Mouse (Mus musculus) embryonic facial prominence, embryonic 14.5 days (tissue): Measurements from ENCODE around the gene Dzip1. TPM values are rescaled to one million over a fixed set of nuclear protein-coding genes. Genes with fewer than 3 reads are reported as not detected.

Experiments used
- ATAC-seq: fragments of 200-750 bp; cut with Nextera tagmentation; 2 replicates; pipeline ENCODE4 v1.8.0; 2017; ENCODE audit warnings: low read depth, moderate number of reproducible peaks, moderate TSS enrichment
- DNase-seq: peaks from one replicate; pipeline ENCODE4 v3.0.0-alpha.2; 2015; ENCODE audit warnings: low spot score
- H3K27ac ChIP-seq: fragments of 300-500 bp; sonication (generic); replicated peaks from 2 replicates; pipeline ENCODE4 v1.5.1; 2014; ENCODE audit warnings: low read depth, mild to moderate bottlenecking, low read length, moderate library complexity
- H3K27me3 ChIP-seq: fragments of 300-500 bp; sonication (generic); replicated peaks from 2 replicates; pipeline ENCODE4 v1.6.1; 2014; ENCODE audit warnings: low read length; ENCODE audit not compliant: control insufficient read depth, insufficient read depth
- H3K36me3 ChIP-seq: fragments of 300-500 bp; sonication (generic); 2 replicates; pipeline ENCODE4 v1.6.1; 2014; ENCODE audit warnings: low read length, mixed read lengths; ENCODE audit not compliant: control insufficient read depth, insufficient read depth
- H3K4me1 ChIP-seq: fragments of 300-500 bp; sonication (generic); 2 replicates; pipeline ENCODE4 v1.6.1; 2014; ENCODE audit warnings: antibody characterized with exemption, low read length; ENCODE audit not compliant: control insufficient read depth, insufficient read depth
- H3K4me2 ChIP-seq: fragments of 300-500 bp; sonication (generic); 2 replicates; pipeline ENCODE4 v1.6.1; 2014; ENCODE audit warnings: low read depth, mild to moderate bottlenecking, low read length, moderate library complexity, mixed read lengths
- H3K4me3 ChIP-seq: fragments of 300-500 bp; sonication (generic); 2 replicates; pipeline ENCODE4 v1.5.1; 2014; ENCODE audit warnings: low read depth, mild to moderate bottlenecking, low read length
- H3K9ac ChIP-seq: fragments of 300-500 bp; sonication (generic); 2 replicates; pipeline ENCODE4 v1.6.1; 2014; ENCODE audit warnings: low read depth, mild to moderate bottlenecking, low read length, moderate library complexity, mixed read lengths
- H3K9me3 ChIP-seq: fragments of 300-500 bp; sonication (generic); 2 replicates; pipeline ENCODE4 v1.6.1; 2016; ENCODE audit warnings: low read length; ENCODE audit not compliant: control insufficient read depth
- WGBS: fragments of 180-500 bp; shearing (Covaris S2); extraction: QIAGEN DNeasy Blood & Tissue Kit; methylation state at CpG from one replicate; pipeline ENCODE4 v1.1.7; 2014; 5-methylcytosine and 5-hydroxymethylcytosine counted together
- polyA plus RNA-seq: library from polyadenylated mRNA; unstranded; fragments of >200 nt; fragmentation: Nextera tagmentation; extraction: Ambion mirVana; gene quantifications from 2 replicates; pipeline ENCODE4 v1.2.1, GENCODE M21; 2014

Gene Dzip1
- polyA plus RNA-seq, 1 experiment from 2014 or later: 20.0 TPM

DNA sequence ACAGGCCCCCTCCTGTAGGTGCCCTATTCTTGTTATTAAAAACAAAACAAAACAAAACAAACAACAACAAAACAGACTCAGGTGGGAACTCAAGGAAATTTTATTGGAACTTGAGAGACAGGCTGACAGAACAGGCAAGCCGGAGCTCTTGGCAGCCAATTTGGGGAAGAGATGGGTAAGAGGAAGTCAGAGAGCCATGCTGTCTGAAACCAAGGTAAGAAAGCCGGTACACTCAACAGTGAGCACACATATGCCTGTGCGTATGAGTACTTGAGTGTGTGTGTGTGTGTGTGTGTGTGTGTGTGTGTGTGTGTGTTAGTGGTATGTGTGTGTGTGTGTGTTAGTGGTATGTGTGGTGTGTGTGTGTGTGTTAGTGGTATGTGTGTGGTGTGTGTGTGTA lies 82.9 kb downstream of the Dzip1 start:
- WGBS: 78% methylated on average over 3 of the region's 3 CpGs
- Histone ChIP-seq H3K27me3 (no peaks in the 10 kb centered on the region), H3K4me1 (no peaks in the 10 kb centered on the region), H3K4me2 (no peak overlapping the region), H3K9ac (no peak overlapping the region), H3K9me3 (no peaks in the 10 kb centered on the region), H3K27ac (no peak overlapping the region), H3K36me3 (no peaks in the 10 kb centered on the region), H3K4me3 (no peak overlapping the region)
- DNase-seq: no peak
- ATAC-seq: no peak

DNA sequence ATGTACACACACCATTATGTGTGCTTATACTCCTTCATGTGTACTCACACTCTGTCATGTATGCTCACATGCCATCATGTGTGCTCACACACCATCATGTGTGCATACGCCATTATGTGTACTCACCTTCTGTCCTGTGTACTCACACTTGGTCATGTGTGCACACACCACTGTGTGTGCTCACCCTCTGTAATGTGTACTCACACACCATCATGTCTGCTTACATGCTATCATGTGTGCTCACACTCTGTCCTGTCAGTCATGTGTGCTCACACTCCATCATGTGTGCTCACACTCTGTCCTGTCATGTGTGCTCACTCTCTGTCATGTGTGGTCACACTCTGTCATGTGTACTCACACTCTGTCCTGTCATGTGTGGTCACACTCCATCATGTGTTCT lies 85.2 kb downstream of the Dzip1 start:
- Histone ChIP-seq H3K9me3 (no peaks in the 10 kb centered on the region), H3K36me3 (no peaks in the 10 kb centered on the region), H3K27ac (no peak overlapping the region), H3K4me3 (no peak overlapping the region), H3K27me3 (no peaks in the 10 kb centered on the region), H3K4me1 (no peaks in the 10 kb centered on the region), H3K4me2 (no peak overlapping the region), H3K9ac (no peak overlapping the region)
- DNase-seq (no peak), ATAC-seq (no peak)
- WGBS: 100% methylated on average over 1 of the region's 1 CpGs

DNA sequence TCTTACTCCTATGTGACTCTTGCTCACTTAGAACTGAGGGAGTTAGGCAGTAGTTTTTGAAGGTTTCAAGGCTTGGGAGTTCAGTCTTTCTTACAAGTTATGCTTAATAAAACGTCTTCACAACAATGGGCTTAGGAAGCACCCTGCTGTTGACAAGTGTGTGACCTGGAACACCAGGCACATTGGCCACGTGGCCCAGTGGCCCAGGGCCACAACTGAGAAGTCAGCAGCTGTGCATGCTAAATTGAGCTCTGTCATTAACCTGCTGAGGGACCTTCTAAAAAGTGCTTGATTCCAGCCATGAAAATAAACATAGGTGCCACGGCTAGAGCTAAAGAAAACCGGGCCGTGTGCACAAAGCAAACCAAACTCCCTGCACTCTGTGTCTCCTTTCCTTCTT lies 85.8 kb downstream of the Dzip1 start:
- no peak overlapping the region for H3K4me3 ChIP-seq
- H3K27me3 ChIP-seq: no peaks in the 10 kb centered on the region
- no peak overlapping the region for H3K4me2 ChIP-seq
- no peak overlapping the region for H3K27ac ChIP-seq
- no peaks in the 10 kb centered on the region for H3K9me3 ChIP-seq
- no peak for DNase-seq
- H3K36me3 ChIP-seq: no peaks in the 10 kb centered on the region
- no peak overlapping the region for H3K9ac ChIP-seq
- ATAC-seq: no peak
- WGBS: 55% methylated on average over 5 of the region's 5 CpGs
- no peaks in the 10 kb centered on the region for H3K4me1 ChIP-seq

DNA sequence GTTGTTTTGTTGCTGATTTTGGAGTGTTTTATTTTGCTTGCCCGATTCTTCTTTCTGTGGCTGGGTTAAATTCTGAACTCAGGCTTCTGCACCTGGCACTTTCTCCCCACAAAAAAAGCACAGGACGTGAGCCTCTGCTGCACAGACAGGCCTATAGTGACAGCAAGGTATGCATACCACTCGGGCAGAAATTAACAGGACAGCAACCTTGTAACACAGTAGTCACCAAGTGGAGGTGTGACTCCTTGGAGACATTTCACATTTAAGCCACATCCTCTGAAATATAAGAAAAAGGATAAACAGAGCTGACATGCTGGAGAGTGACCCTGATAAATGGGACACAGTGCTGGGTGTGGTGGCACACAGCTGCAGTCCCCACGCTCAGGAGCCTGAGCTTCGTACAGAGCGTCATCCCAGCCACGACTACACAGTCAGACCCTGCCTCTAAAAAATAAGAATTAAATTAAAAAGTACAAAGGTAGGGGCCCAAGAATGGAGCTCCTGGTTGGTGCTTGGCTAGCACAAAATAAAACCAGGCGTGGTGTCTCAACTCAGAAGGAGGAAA lies 86.6 kb downstream of the Dzip1 start:
- no peaks in the 10 kb centered on the region for H3K9me3 ChIP-seq
- no peak overlapping the region for H3K9ac ChIP-seq
- H3K36me3 ChIP-seq: no peaks in the 10 kb centered on the region
- no peak for DNase-seq
- no peak overlapping the region for H3K4me2 ChIP-seq
- no peak overlapping the region for H3K27ac ChIP-seq
- no peak for ATAC-seq
- no peaks in the 10 kb centered on the region for H3K27me3 ChIP-seq
- H3K4me3 ChIP-seq: no peak overlapping the region
- no peaks in the 10 kb centered on the region for H3K4me1 ChIP-seq
- 59% methylated on average over 8 of the region's 8 CpGs for WGBS

DNA sequence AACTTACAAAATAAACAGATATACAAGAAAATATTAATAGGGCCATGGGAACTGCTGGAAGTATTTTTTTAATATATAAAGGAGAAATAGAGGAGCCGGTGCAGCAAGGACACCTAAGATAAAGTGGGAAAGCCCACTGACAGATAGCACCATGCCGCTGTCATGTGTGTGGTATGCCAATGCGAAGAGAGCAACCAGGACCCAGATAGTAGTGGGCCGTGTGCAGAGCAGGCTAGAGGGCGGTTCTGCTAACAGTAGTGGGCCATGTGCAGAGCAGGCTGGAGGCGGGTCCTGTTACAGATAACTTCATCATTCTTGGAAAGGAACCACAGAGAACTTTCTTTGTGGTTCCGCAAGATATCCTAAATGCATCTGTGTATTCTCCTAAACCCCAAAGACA lies 88.5 kb downstream of the Dzip1 start:
- no peak overlapping the region for H3K9ac ChIP-seq
- DNase-seq (no peak), ATAC-seq (no peak)
- H3K4me1 ChIP-seq: no peaks in the 10 kb centered on the region; the same call in 1 of the 2 replicates
- 84% methylated on average over 7 of the region's 7 CpGs for WGBS
- H3K27ac ChIP-seq: no peak overlapping the region
- H3K4me2 ChIP-seq: no peak overlapping the region
- H3K4me3 ChIP-seq: no peak overlapping the region
- H3K9me3 ChIP-seq: no peaks in the 10 kb centered on the region
- H3K27me3 ChIP-seq: no peaks in the 10 kb centered on the region
- no peaks in the 10 kb centered on the region for H3K36me3 ChIP-seq

DNA sequence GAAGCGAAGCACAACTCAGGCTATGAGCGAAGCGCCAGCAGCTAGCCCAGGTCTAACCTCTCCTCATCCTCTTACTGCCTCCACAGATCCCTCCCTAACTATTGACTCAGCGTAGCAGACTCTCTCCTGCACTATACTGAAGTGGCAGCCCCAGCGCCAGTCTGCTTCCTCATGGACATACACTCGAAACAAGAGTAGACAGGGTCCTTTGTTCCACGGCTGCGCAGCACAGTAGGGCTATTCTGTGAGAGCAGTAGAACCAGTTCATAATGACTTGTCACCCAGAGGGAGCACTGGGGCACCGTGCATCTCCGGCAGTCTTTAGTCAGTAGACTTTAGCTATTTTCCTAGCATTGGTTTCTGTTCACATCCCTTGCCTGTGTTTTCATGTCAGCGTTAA lies 89.1 kb downstream of the Dzip1 start:
- WGBS: 65% methylated on average over 11 of the region's 11 CpGs
- H3K36me3 ChIP-seq: no peaks in the 10 kb centered on the region
- no peak overlapping the region for H3K4me3 ChIP-seq
- no peaks in the 10 kb centered on the region; the same call in 1 of the 2 replicates for H3K4me1 ChIP-seq
- H3K27ac ChIP-seq: no peak overlapping the region
- no peak overlapping the region for H3K9ac ChIP-seq
- H3K27me3 ChIP-seq: no peaks in the 10 kb centered on the region
- DNase-seq (no peak), ATAC-seq (no peak)
- H3K4me2 ChIP-seq: no peak overlapping the region
- no peaks in the 10 kb centered on the region for H3K9me3 ChIP-seq

DNA sequence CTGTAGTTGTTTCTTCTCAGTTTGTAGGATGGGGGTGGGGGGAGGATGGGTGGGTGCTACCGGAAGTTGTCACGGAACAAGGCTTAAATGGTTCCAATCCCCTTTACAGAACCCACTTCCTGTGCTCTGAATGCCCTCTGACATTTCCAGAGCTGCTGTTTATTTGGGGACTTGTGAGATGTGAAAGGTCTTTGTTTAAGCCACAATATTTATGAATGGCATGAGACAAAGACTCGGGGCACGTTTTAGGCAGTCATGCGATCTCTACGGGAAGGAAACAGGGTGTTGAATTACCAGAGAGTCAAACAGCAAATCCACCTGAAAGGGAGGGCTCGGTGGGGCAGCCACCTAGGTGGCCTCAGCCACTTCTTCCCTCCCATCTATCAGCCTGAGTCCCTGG lies 90.9 kb downstream of the Dzip1 start:
- DNase-seq (peak; percentile 47), ATAC-seq (peak; percentile 37; the same call in 1 of the 2 replicates)
- no peaks in the 10 kb centered on the region for H3K9me3 ChIP-seq
- H3K9ac ChIP-seq: no peak overlapping the region
- H3K4me2 ChIP-seq: no peak overlapping the region
- WGBS: 6% methylated on average over 7 of the region's 7 CpGs
- H3K36me3 ChIP-seq: no peaks in the 10 kb centered on the region
- H3K27ac ChIP-seq: no peak overlapping the region
- no peaks in the 10 kb centered on the region for H3K27me3 ChIP-seq
- H3K4me1 ChIP-seq: no peaks in the 10 kb centered on the region; the same call in 1 of the 2 replicates
- H3K4me3 ChIP-seq: no peak overlapping the region

DNA sequence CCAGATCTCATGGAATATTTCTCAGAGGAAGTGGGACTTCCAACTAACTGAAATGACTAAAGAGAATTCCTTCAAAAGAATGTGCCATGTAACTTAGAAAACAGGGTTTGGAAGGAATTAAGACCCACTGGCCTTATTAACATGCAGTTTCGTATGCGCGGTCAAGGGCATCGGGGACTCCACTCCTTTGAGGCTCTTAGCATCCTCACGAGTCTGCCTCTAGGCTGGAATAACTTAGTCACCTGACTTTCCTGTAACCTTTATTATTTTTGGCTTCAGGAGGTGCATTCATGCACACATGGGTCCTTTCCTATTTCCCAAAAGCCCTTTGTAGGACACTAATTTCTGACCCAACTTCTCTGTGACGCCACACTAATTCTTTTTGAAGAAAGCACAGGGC lies 92.0 kb downstream of the Dzip1 start:
- Histone ChIP-seq H3K9ac (no peak overlapping the region), H3K9me3 (no peaks in the 10 kb centered on the region), H3K27ac (no peak overlapping the region), H3K4me1 (no peaks in the 10 kb centered on the region; the same call in 1 of the 2 replicates), H3K4me2 (no peak overlapping the region), H3K36me3 (no peaks in the 10 kb centered on the region), H3K27me3 (no peaks in the 10 kb centered on the region), H3K4me3 (no peak overlapping the region)
- ATAC-seq (no peak), DNase-seq (no peak)
- 75% methylated on average over 6 of the region's 6 CpGs for WGBS

DNA sequence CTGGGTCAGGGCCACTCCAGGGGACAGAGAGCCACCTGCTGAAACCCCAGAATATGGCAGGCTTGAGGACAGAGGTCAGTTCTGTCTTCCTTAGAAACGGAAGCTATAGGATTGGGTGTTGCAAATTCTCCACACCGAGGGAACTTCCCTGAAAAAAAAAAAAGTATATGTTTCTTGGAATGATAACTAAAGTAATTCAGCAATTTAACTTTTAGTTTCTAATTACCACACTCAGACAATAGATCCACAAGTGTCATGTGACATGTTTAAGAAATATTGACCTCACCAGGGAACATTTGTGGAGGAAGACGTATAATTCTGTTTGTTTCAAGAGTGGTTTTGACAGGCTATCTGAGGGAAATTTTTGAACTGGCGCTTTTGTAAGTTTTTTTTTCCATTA lies 93.7 kb downstream of the Dzip1 start:
- Histone ChIP-seq H3K9ac (no peak overlapping the region), H3K4me2 (no peak overlapping the region), H3K4me3 (no peak overlapping the region), H3K27me3 (no peaks in the 10 kb centered on the region), H3K9me3 (no peaks in the 10 kb centered on the region), H3K36me3 (no peaks in the 10 kb centered on the region), H3K27ac (no peak overlapping the region), H3K4me1 (no peaks in the 10 kb centered on the region; the same call in 1 of the 2 replicates)
- ATAC-seq: no peak
- no peak for DNase-seq
- WGBS: 72% methylated on average over 4 of the region's 4 CpGs
